Mouse (Mus musculus) myocyte (in vitro differentiated cells): ENCODE data around the gene Smc6. TPM values are rescaled to one million over a fixed set of nuclear protein-coding genes. Genes with fewer than 3 reads are reported as not detected.

Experiments
- H3K27me3 ChIP-seq: one replicate; pipeline ENCODE4 v1.6.1; 2011; ENCODE audit not compliant: control insufficient read depth, insufficient read depth, insufficient read length
- H3K36me3 ChIP-seq: one replicate; pipeline ENCODE4 v1.6.1; 2011; ENCODE audit not compliant: control insufficient read depth, insufficient read depth
- H3K4me2 ChIP-seq: one replicate; pipeline ENCODE4 v1.6.1; 2011; ENCODE audit warnings: low read depth, control low read depth
- H3K4me3 ChIP-seq: one replicate; pipeline ENCODE4 v1.5.1; 2011; ENCODE audit warnings: mild to moderate bottlenecking, control low read depth, moderate library complexity
- H3K79me2 ChIP-seq: one replicate; pipeline ENCODE4 v1.6.1; 2011; ENCODE audit not compliant: control insufficient read depth, insufficient read depth
- H3ac ChIP-seq: one replicate; pipeline ENCODE4 v1.6.1; 2011; ENCODE audit not compliant: control insufficient read depth, insufficient read length
- CEBPB ChIP-seq: IDR thresholded peaks from 2 replicates; pipeline ENCODE4 v1.6.1; 2011; ENCODE audit warnings: mild to moderate bottlenecking, moderate library complexity; ENCODE audit not compliant: poor library complexity, insufficient read depth, severe bottlenecking
- E2F4 ChIP-seq: IDR thresholded peaks from one replicate; pipeline ENCODE4 v1.6.1; 2011; ENCODE audit warnings: mild to moderate bottlenecking, control low read depth, moderate library complexity; ENCODE audit not compliant: insufficient read depth
- MAX ChIP-seq: IDR thresholded peaks from one replicate; pipeline ENCODE4 v1.6.1; 2011; ENCODE audit warnings: low read depth, mild to moderate bottlenecking, control low read depth
- MYOD1 ChIP-seq, 3 experiments: IDR thresholded peaks; one replicate each; pipeline ENCODE4 v1.6.1; 2011; ENCODE audit warnings: control low read depth in 2 of 3, low read depth in 2 of 3, mild to moderate bottlenecking in 2 of 3, moderate library complexity in 1 of 3; ENCODE audit not compliant: insufficient read length in 2 of 3, control insufficient read depth in 1 of 3
- MYOG ChIP-seq, 3 experiments: IDR thresholded peaks; one replicate each; pipeline ENCODE4 v1.6.1; 2011; ENCODE audit warnings: control low read depth in 2 of 3, low read depth in 2 of 3, mild to moderate bottlenecking in 2 of 3; ENCODE audit not compliant: insufficient read length in 2 of 3, control insufficient read depth in 1 of 3, insufficient read depth in 1 of 3
- POLR2A ChIP-seq: IDR thresholded peaks from one replicate; pipeline ENCODE4 v1.6.1; 2011; ENCODE audit warnings: low read depth, mild to moderate bottlenecking, control low read depth, moderate library complexity; ENCODE audit not compliant: insufficient read length
- POLR2AphosphoS2 ChIP-seq: IDR thresholded peaks from one replicate; pipeline ENCODE4 v1.6.1; 2011; ENCODE audit warnings: low read depth, control low read depth; ENCODE audit not compliant: insufficient read length
- REST ChIP-seq: IDR thresholded peaks from one replicate; pipeline ENCODE4 v1.6.1; 2011; ENCODE audit warnings: mild to moderate bottlenecking, control low read depth, moderate library complexity; ENCODE audit not compliant: insufficient read depth, insufficient read length
- SRF ChIP-seq: IDR thresholded peaks from one replicate; pipeline ENCODE4 v1.6.1; 2011; ENCODE audit warnings: low read depth; ENCODE audit not compliant: control insufficient read depth, insufficient read length
- TCF12 ChIP-seq: IDR thresholded peaks from one replicate; pipeline ENCODE4 v1.6.1; 2011; ENCODE audit warnings: mild to moderate bottlenecking, control low read depth; ENCODE audit not compliant: poor library complexity, insufficient read depth, severe bottlenecking
- TCF3 ChIP-seq: IDR thresholded peaks from one replicate; pipeline ENCODE4 v1.6.1; 2011; ENCODE audit warnings: low read depth, control low read depth; ENCODE audit not compliant: insufficient read length
- USF1 ChIP-seq: IDR thresholded peaks from one replicate; pipeline ENCODE4 v1.6.1; 2011; ENCODE audit warnings: low read depth, mild to moderate bottlenecking, control low read depth, moderate library complexity
- polyA plus RNA-seq: library from polyadenylated mRNA; unstranded; fragments of >200 nt; fragmentation: generic; extraction: Trizol; gene quantifications from one replicate; pipeline ENCODE4 v1.2.1, GENCODE M21; 2012; ENCODE audit warnings: missing spikeins

Gene Smc6
- 11.2 TPM for polyA plus RNA-seq

DNA sequence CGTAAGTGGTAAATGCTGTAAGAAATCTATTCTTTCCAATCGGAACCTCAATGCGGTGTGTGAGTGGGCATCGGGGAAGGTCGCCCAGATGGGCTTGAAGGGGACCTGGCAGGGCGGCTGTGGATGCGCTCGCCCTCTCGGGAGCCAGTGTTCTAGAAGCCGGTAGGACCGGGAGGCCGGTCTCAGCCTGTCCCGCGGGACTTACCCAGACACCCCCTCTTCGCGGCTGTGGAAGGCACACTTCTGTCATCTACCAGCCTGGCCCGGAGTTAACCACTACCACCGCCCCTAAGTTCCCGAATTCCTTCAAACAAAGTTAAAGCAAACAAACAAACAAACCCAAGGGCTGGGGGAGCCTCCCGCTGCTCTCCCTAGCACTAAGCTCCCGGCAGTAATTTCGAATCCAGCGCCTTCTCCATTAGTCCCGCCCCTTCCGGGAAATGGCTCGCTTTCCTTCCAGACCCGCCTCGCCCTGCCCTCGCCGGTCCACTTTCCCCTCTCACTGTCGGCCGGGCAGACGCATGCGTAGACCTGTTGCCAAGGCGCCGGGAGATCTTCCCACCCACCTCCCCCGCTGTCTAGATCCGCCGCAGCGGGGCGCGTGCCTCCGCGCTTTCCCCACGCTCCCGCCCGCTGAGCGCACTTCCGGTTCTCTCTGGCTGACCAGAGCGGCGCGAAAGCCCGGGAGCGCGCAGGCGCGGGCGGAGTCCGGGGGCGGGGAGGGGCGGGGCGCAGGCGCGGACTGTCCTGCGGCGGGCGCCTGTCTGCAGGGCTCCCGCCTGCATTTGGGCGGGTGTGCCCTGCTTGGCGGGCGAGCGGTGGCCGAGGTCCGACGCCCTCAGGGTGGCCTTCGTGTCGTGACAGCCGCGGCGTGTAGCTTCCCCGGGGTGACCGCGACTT is at the start of gene Smc6, which contains the start of gene Gen1:
Smc6 (plus strand) TSS at position 505 of the 900 bp plus-strand sequence.
Gen1 (minus strand) TSS at position 420 of the 900 bp plus-strand sequence.
- Histone ChIP-seq H3K36me3 (no peaks in the 10 kb centered on the region), H3K79me2 (peaks cover 82% of the 10 kb centered on the region), H3ac (peak within 1 kb of the TSS; percentile 36), H3K27me3 (no peaks in the 10 kb centered on the region), H3K4me3 (peak within 1 kb of the TSS; percentile 83), H3K4me2 (peak within 1 kb of the TSS; percentile 85)
- TF ChIP-seq SRF (peak; percentile 14), TCF3 (no peak), MYOG (IDR thresholded peaks at IDR 0.05; ENCODE audit: control insufficient read depth in 1 of 3, insufficient read depth in 1 of 3, insufficient read length in 2 of 3, low read depth in 2 of 3) (peak in 1 of 3 experiments; percentile 0), POLR2AphosphoS2 (peak; percentile 94), E2F4 (peak; percentile 100), POLR2A (peak; percentile 98), MYOD1 (IDR thresholded peaks at IDR 0.05; ENCODE audit: control insufficient read depth in 1 of 3, insufficient read length in 2 of 3, low read depth in 2 of 3) (no peak), MAX (no peak)

DNA sequence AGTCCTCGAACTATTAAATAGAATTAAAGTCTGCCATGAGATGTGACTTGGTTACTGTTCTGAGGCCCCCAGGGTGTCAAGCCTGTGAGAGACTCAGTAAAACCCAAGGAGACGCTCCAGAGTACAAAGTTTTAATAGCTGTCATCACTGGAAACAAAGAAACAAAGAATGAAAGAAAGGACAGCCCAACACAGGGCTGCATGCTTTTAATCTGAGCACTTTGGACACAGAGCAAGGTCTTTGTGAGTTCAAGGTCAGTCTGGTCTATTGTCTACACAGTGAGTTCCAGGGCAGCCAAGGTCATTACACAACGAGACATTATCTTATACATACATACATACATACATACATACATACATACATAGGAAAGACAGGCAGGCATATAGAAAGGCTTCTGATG is 49.2 kb upstream of the Smc6 start:
- Histone ChIP-seq H3K27me3 (no peaks in the 10 kb centered on the region), H3K4me3 (no peak overlapping the region), H3ac (no peak overlapping the region), H3K36me3 (no peaks in the 10 kb centered on the region), H3K79me2 (no peaks in the 10 kb centered on the region), H3K4me2 (no peak overlapping the region)
- TF ChIP-seq TCF12 (no peak), POLR2AphosphoS2 (no peak), USF1 (no peak), SRF (no peak), E2F4 (no peak), MAX (no peak), TCF3 (no peak), CEBPB (no peak), MYOD1 (IDR thresholded peaks at IDR 0.05; ENCODE audit: control insufficient read depth in 1 of 3, insufficient read length in 2 of 3, low read depth in 2 of 3) (no peak), MYOG (IDR thresholded peaks at IDR 0.05; ENCODE audit: control insufficient read depth in 1 of 3, insufficient read depth in 1 of 3, insufficient read length in 2 of 3, low read depth in 2 of 3) (no peak), POLR2A (no peak), REST (no peak)

DNA sequence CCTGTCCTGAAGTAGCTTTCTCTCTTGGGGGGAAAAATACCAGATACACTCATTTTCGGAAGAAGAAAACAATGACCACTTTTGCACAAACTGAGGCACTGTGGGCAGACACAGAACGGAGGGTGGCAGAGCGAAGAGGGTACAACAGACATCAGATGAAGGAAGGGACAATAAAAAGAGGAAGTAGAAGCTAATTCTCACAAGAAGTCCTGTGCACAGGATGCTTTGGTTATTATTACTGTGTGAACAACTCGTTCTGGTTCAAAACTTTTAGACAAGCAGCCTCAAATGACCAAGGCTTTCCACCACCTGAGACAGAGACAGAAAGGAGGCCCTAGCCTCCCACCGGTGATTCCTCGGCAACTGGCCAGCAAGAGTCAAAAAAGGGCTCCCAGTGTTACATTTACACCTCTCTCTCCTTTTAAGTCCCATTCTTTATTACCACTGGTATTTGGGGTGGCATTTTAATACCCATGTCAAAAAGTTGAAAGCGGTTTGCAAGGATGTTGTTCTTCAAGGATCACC is 47.9 kb upstream of the Smc6 start:
- Histone ChIP-seq H3K4me2 (no peak overlapping the region), H3K4me3 (no peak overlapping the region), H3K27me3 (no peaks in the 10 kb centered on the region), H3ac (no peak overlapping the region), H3K36me3 (no peaks in the 10 kb centered on the region), H3K79me2 (no peaks in the 10 kb centered on the region)
- TF ChIP-seq TCF3 (no peak), TCF12 (no peak), E2F4 (no peak), MAX (no peak), MYOG (IDR thresholded peaks at IDR 0.05; ENCODE audit: control insufficient read depth in 1 of 3, insufficient read depth in 1 of 3, insufficient read length in 2 of 3, low read depth in 2 of 3) (no peak), POLR2A (no peak), USF1 (no peak), POLR2AphosphoS2 (no peak), MYOD1 (IDR thresholded peaks at IDR 0.05; ENCODE audit: control insufficient read depth in 1 of 3, insufficient read length in 2 of 3, low read depth in 2 of 3) (no peak), REST (no peak), CEBPB (no peak), SRF (no peak)

GRCm38 (mm10) chr12:11221524-11222330 is 44.0 kb upstream of the Smc6 start:
- TF ChIP-seq TCF12 = peak; percentile 78
- TF ChIP-seq TCF3 = peak; percentile 65
- no peak for TF ChIP-seq REST
- TF ChIP-seq E2F4 = no peak
- peak; percentile 94 to 99 (median 99) for TF ChIP-seq MYOD1 (IDR thresholded peaks at IDR 0.05; ENCODE audit: control insufficient read depth in 1 of 3, insufficient read length in 2 of 3, low read depth in 2 of 3)
- TF ChIP-seq MYOG (IDR thresholded peaks at IDR 0.05; ENCODE audit: control insufficient read depth in 1 of 3, insufficient read depth in 1 of 3, insufficient read length in 2 of 3, low read depth in 2 of 3) = peak in 2 of 3 experiments; percentile 8 to 67
- no peak for TF ChIP-seq POLR2A
- no peak for TF ChIP-seq SRF
- no peak for TF ChIP-seq POLR2AphosphoS2
- Histone ChIP-seq H3ac (no peak overlapping the region), H3K27me3 (no peaks in the 10 kb centered on the region), H3K36me3 (no peaks in the 10 kb centered on the region), H3K4me3 (no peak overlapping the region), H3K4me2 (peak overlapping the region; percentile 71), H3K79me2 (no peaks in the 10 kb centered on the region)
